9 mouse cellular contexts compared by ENCODE assay signal in genomic region chr11:75290566-75291271, GRCm38 (mm10). TPM values are rescaled to one million over a fixed set of nuclear protein-coding genes. Genes with fewer than 3 reads are reported as not detected.
A peak's percentile ranks its signal among the peaks of the same experiment; 100 is the strongest.
DNase-seq lines count a peak whose midpoint lies in the region; ATAC-seq and TF ChIP-seq lines count a peak whose summit lies in the region.
"Had no signal": no experiment of that assay in that cellular context is flagged by ENCODE, and none has a peak within 500 bp of the region (broad histone marks: within the 10 kb centered on the region; RNA-seq: fewer than 3 reads in every experiment).

No protein-coding gene starts in this region.

- no peak overlapping the region for H3K4me3 ChIP-seq in ES-E14 (ENCODE audit: insufficient read depth in 1 of 2, low read depth in 1 of 2, low read length in 2 of 2, poor library complexity in 1 of 2, severe bottlenecking in 1 of 2)
- H3K4me3 ChIP-seq in forebrain, embryonic 16.5 days (replicated peaks; ENCODE audit: low read length) = no peak overlapping the region
- H3K4me3 ChIP-seq in lung, embryonic 16.5 days (ENCODE audit: low read length) = no peak overlapping the region
- H3K4me3 ChIP-seq: megakaryocyte, embryonic 14.5 days had no signal

- intact Hi-C loops in heart, postnatal 25 days (cut with DNase I) = loop anchor here (1.0 to 5.0 kb wide), 5 partner anchors 36 to 343 kb away; no protein-coding TSS in a partner anchor

- H3K36me3 ChIP-seq in ES-E14 (ENCODE audit: control insufficient read depth, insufficient read depth, low read length, poor library complexity, severe bottlenecking) = no peaks in the 10 kb centered on the region
- no peaks in the 10 kb centered on the region for H3K36me3 ChIP-seq in forebrain, embryonic 16.5 days (ENCODE audit: control insufficient read depth, insufficient read depth)
- H3K36me3 ChIP-seq in lung, embryonic 16.5 days (ENCODE audit: control insufficient read depth, insufficient read depth, low read length) = no peaks in the 10 kb centered on the region

- 0 out of 2 replicates have a peak overlapping the region, but pooled peaks have one; percentile 40 for H3K4me2 ChIP-seq in forebrain, embryonic 16.5 days (ENCODE audit: low read length)
- no peak overlapping the region for H3K4me2 ChIP-seq in lung, embryonic 16.5 days (ENCODE audit: low read depth, low read length)

- peaks cover 2 to 18% of the 10 kb centered on the region in 2 experiments; a peak in 3 of 4 replicates for H3K4me1 ChIP-seq in ES-E14 (ENCODE audit: control insufficient read depth in 2 of 2, insufficient read depth in 2 of 2, low read length in 2 of 2, poor library complexity in 1 of 2)
- peaks cover 35% of the 10 kb centered on the region for H3K4me1 ChIP-seq in forebrain, embryonic 16.5 days (replicated peaks; ENCODE audit: control insufficient read depth, insufficient read depth, low read length)
- 0 out of 2 replicates have a peak, but pooled peaks cover 3% of the 10 kb centered on the region for H3K4me1 ChIP-seq in lung, embryonic 16.5 days (replicated peaks; ENCODE audit: control insufficient read depth, insufficient read depth, low read length)

- ATAC-seq in forebrain, embryonic 16.5 days = peak; percentile 71
- ATAC-seq in lung, embryonic 16.5 days (ENCODE audit: low read depth) = peak; percentile 62; the same call in 1 of the 2 replicates

- peak overlapping the region; percentile 22; the same call in 1 of the 2 replicates for H3K9ac ChIP-seq in ES-E14 (ENCODE audit: insufficient read depth, low read depth, low read length, poor library complexity, severe bottlenecking)
- no peak overlapping the region for H3K9ac ChIP-seq in forebrain, embryonic 16.5 days (replicated peaks; ENCODE audit: low read depth, low read length)
- H3K9ac ChIP-seq in lung, embryonic 16.5 days (ENCODE audit: low read length) = no peak overlapping the region

- H3K9me3 ChIP-seq in ES-E14 (ENCODE audit: control insufficient read depth, insufficient read depth, low read depth, low read length) = no peaks in the 10 kb centered on the region
- H3K9me3 ChIP-seq in forebrain, embryonic 16.5 days (ENCODE audit: control insufficient read depth, low read length) = no peaks in the 10 kb centered on the region
- no peaks in the 10 kb centered on the region for H3K9me3 ChIP-seq in lung, embryonic 16.5 days (ENCODE audit: control insufficient read depth, low read length)
- H3K9me3 ChIP-seq: megakaryocyte, embryonic 14.5 days had no signal

- no peak overlapping the region for H3K27ac ChIP-seq in ES-E14 (ENCODE audit: insufficient read depth, low read depth, low read length, poor library complexity, severe bottlenecking)
- peak overlapping the region; percentile 64 for H3K27ac ChIP-seq in forebrain, embryonic 16.5 days (ENCODE audit: low read length)
- no peak overlapping the region for H3K27ac ChIP-seq in lung, embryonic 16.5 days (ENCODE audit: low read length)

- DNase-seq in ES-E14 (ENCODE audit: low read depth, low spot score) = peak; percentile 92
- DNase-seq in cerebellum, adult 11-12 months = peak; percentile 82
- DNase-seq in heart, postnatal 25 days (ENCODE audit: low spot score) = peak; percentile 54
- DNase-seq in layer of hippocampus, adult 11-12 months (ENCODE audit: low spot score) = peak; percentile 97
- DNase-seq in ovary, postnatal 36 days (ENCODE audit: low spot score) = peak; percentile 73
- DNase-seq in thymus, postnatal 14 days = peak; percentile 89

- WGBS in forebrain, embryonic 16.5 days = 14% methylated on average over 6 of the region's 6 CpGs
- 17% methylated on average over 6 of the region's 6 CpGs for WGBS in lung, embryonic 16.5 days

- H3K27me3 ChIP-seq in forebrain, embryonic 16.5 days (replicated peaks; ENCODE audit: control insufficient read depth, insufficient read depth, low read length) = no peaks in the 10 kb centered on the region; the same call in 1 of the 2 replicates
- H3K27me3 ChIP-seq in lung, embryonic 16.5 days (ENCODE audit: control insufficient read depth, insufficient read depth, low read depth, low read length) = peaks cover 11% of the 10 kb centered on the region

- in situ Hi-C loops in ES-E14 (cut with MboI; ENCODE audit: low sequenced_read_pairs in 2 of 2, unreplicated experiment in 2 of 2) = loop anchor here (5.0 kb wide), 1 partner anchor 98 kb away; the partner anchor contains the start of genes Dph1 (in 2 of the 2) and Rtn4rl1 (in 2 of the 2)

TF ChIP-seq in ES-E14, 5 proteins besides CTCF, POLR2A, EP300 and RAD21:
- TF ChIP-seq ZNF384 (IDR thresholded peaks at IDR 0.05; ENCODE audit: low read depth, low read length) (peak; percentile 34; the same call in 1 of the 2 replicates), ZC3H11A (IDR thresholded peaks at IDR 0.05; ENCODE audit: borderline replicate concordance, low read depth, low read length) (peak; percentile 68), HCFC1 (IDR thresholded peaks at IDR 0.05; ENCODE audit: borderline replicate concordance, insufficient read depth, low read length) (no peak), MAFK (IDR thresholded peaks at IDR 0.05; ENCODE audit: insufficient read depth, low read depth, low read length) (no peak)

RNA-seq across cellular contexts. Expression of gene Rpa1, which starts 57.4 kb away (rescaled TPM):
- total RNA-seq in ES-E14 (2012; rRNA removed) = 193 and 317 TPM in 2 replicates
- polyA plus RNA-seq in forebrain, embryonic 16.5 days (2015; fragmentation: Nextera tagmentation; extraction: Ambion mirVana) = 67.1 and 71.5 TPM in 2 replicates
- 10 to 100 TPM; 58.0 to 63.5 TPM for total RNA-seq in heart, postnatal 25 days (2021)
- polyA plus RNA-seq in lung, embryonic 16.5 days (2015; fragmentation: Nextera tagmentation; extraction: Ambion mirVana) = 172 and 191 TPM in 2 replicates

RNA-seq across cellular contexts. Expression of gene Smyd4, which starts 57.5 kb away (rescaled TPM):
- total RNA-seq in ES-E14 (2012; rRNA removed) = 27.0 and 28.3 TPM in 2 replicates
- 15.0 and 19.0 TPM in 2 replicates for polyA plus RNA-seq in forebrain, embryonic 16.5 days (2015; fragmentation: Nextera tagmentation; extraction: Ambion mirVana)
- 1 to 10 TPM; 4.3 to 4.6 TPM for total RNA-seq in heart, postnatal 25 days (2021)
- polyA plus RNA-seq in lung, embryonic 16.5 days (2015; fragmentation: Nextera tagmentation; extraction: Ambion mirVana) = 14.1 and 16.9 TPM in 2 replicates
